Mouse (Mus musculus): ENCODE data around the gene Zhx3. TPM values are rescaled to one million over a fixed set of nuclear protein-coding genes. Genes with fewer than 3 reads are reported as not detected.

Gene Zhx3
- polyA plus RNA-seq, 1 experiment from 2014 or later, result 19.9 TPM

- ATAC-seq, result no peak
- no peaks in the 10 kb centered on the region; the same call in 1 of the 2 replicates for H3K4me1 ChIP-seq (ENCODE audit: control insufficient read depth, insufficient read depth, low read depth, low read length)
- H3K4me2 ChIP-seq (ENCODE audit: low read length), result no peak overlapping the region
- no peaks in the 10 kb centered on the region for H3K27me3 ChIP-seq (replicated peaks; ENCODE audit: control insufficient read depth, insufficient read depth, low read length)
- no peaks in the 10 kb centered on the region for H3K9me3 ChIP-seq (ENCODE audit: control insufficient read depth, low read length)
- H3K27ac ChIP-seq (ENCODE audit: low read depth, low read length), result no peak overlapping the region; the same call in 1 of the 2 replicates
- H3K9ac ChIP-seq (ENCODE audit: low read depth, low read length), result no peak overlapping the region
- WGBS, result 91% methylated on average over 2 of the region's 2 CpGs
- peaks cover 37% of the 10 kb centered on the region for H3K36me3 ChIP-seq (ENCODE audit: control insufficient read depth, insufficient read depth, low read length)
- H3K4me3 ChIP-seq (ENCODE audit: low read length), result no peak overlapping the region
These were observed 108.4 kb downstream of the Zhx3 start for GRCm38 (mm10) chr2:160764386-160764785.

DNA sequence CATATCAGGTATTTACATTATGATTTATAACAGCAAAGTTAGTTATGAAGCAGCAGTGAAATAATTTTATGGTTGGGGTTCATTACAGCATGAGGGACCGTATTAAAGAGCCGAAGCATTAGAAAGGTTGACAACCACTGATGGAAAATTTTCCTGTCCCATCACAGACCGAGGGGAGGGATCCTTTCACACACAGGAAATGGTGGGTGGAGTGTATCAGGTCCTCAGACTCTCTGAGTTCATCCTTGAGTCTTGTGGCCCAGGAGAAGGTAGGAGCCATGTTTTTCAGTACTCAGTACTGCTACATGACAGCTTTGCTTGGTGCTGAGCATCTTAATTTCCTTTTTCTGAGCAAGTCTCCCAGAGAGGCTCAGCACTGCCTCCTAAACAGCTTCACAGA lies 109.0 kb downstream of the Zhx3 start:
- Histone ChIP-seq H3K9ac (ENCODE audit: low read depth, low read length) (no peak overlapping the region), H3K27me3 (replicated peaks; ENCODE audit: control insufficient read depth, insufficient read depth, low read length) (no peaks in the 10 kb centered on the region), H3K36me3 (ENCODE audit: control insufficient read depth, insufficient read depth, low read length) (peaks cover 43% of the 10 kb centered on the region), H3K4me2 (ENCODE audit: low read length) (no peak overlapping the region), H3K9me3 (ENCODE audit: control insufficient read depth, low read length) (no peaks in the 10 kb centered on the region), H3K4me1 (ENCODE audit: control insufficient read depth, insufficient read depth, low read depth, low read length) (no peaks in the 10 kb centered on the region; the same call in 1 of the 2 replicates), H3K4me3 (ENCODE audit: low read length) (no peak overlapping the region), H3K27ac (ENCODE audit: low read depth, low read length) (no peak overlapping the region)
- WGBS, result 94% methylated on average over 3 of the region's 3 CpGs
- ATAC-seq, result no peak

GRCm38 (mm10) chr2:160760433-160761184 lies 112.2 kb downstream of the Zhx3 start:
- Histone ChIP-seq H3K27ac (ENCODE audit: low read depth, low read length) (no peak overlapping the region), H3K9ac (ENCODE audit: low read depth, low read length) (no peak overlapping the region), H3K4me2 (ENCODE audit: low read length) (no peak overlapping the region), H3K36me3 (ENCODE audit: control insufficient read depth, insufficient read depth, low read length) (peaks cover 66% of the 10 kb centered on the region), H3K27me3 (replicated peaks; ENCODE audit: control insufficient read depth, insufficient read depth, low read length) (no peaks in the 10 kb centered on the region), H3K9me3 (ENCODE audit: control insufficient read depth, low read length) (no peaks in the 10 kb centered on the region), H3K4me3 (ENCODE audit: low read length) (no peak overlapping the region), H3K4me1 (ENCODE audit: control insufficient read depth, insufficient read depth, low read depth, low read length) (no peaks in the 10 kb centered on the region; the same call in 1 of the 2 replicates)
- ATAC-seq, result no peak
- 83% methylated on average over 9 of the region's 9 CpGs for WGBS

DNA sequence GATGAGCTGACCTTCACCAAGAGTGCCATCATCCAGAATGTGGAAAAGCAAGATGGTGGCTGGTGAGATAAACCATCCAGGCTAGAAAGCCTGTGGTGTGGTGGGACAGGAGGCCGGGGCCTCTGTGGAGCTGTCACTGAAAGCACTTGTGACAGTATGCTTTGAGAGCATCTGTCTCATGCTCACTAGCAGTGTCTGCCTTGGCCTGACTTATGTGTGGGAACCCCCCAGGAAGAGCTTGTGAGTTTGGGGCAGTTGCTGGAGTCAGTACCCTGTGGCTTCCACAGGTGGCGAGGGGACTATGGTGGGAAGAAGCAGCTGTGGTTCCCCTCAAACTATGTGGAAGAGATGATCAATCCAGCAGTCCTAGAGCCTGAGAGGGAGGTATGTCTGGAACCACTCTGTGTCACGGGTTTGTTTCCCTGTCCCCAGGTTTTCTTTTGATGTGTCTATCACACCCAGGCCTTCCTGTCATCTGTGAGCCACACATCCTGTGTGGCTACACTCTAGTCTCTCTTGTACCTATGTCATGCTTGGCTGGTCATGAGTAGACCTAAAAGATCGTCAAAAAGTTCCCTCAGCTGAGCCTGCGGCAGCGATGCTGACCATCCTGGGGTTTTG lies 116.1 kb downstream of the Zhx3 start:
- Histone ChIP-seq H3K9ac (ENCODE audit: low read depth, low read length) (no peak overlapping the region), H3K27me3 (replicated peaks; ENCODE audit: control insufficient read depth, insufficient read depth, low read length) (no peaks in the 10 kb centered on the region), H3K4me1 (ENCODE audit: control insufficient read depth, insufficient read depth, low read depth, low read length) (no peaks in the 10 kb centered on the region), H3K27ac (ENCODE audit: low read depth, low read length) (no peak overlapping the region; the same call in 1 of the 2 replicates), H3K9me3 (ENCODE audit: control insufficient read depth, low read length) (no peaks in the 10 kb centered on the region), H3K36me3 (ENCODE audit: control insufficient read depth, insufficient read depth, low read length) (peaks cover 84% of the 10 kb centered on the region), H3K4me3 (ENCODE audit: low read length) (no peak overlapping the region), H3K4me2 (ENCODE audit: low read length) (no peak overlapping the region)
- WGBS, result 91% methylated on average over 6 of the region's 6 CpGs
- no peak for ATAC-seq

DNA sequence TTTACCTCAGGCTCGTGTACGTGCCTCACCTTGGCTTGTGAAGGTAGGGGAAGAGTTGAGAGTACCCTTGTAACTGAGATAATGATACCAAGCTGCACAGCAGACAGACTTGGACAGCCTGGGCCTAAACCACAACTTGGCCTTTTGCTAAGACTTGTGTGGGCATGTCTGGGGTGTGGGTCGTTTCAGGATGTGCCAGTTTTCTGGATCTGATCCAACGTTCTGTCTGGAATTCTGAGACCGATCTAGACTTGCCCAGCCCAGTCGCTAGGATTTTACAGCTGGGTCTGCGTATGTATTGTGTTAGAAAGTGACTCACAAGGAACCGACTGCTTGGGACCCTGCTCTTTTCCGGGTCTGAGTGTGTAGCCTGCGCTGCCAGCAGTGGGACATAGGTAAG lies 125.7 kb downstream of the Zhx3 start:
- H3K4me1 ChIP-seq (ENCODE audit: control insufficient read depth, insufficient read depth, low read depth, low read length), result peaks cover 3% of the 10 kb centered on the region
- no peak for ATAC-seq
- H3K27me3 ChIP-seq (replicated peaks; ENCODE audit: control insufficient read depth, insufficient read depth, low read length), result no peaks in the 10 kb centered on the region
- H3K4me3 ChIP-seq (ENCODE audit: low read length), result no peak overlapping the region
- no peak overlapping the region for H3K9ac ChIP-seq (ENCODE audit: low read depth, low read length)
- WGBS, result 88% methylated on average over 10 of the region's 10 CpGs
- H3K9me3 ChIP-seq (ENCODE audit: control insufficient read depth, low read length), result no peaks in the 10 kb centered on the region
- no peak overlapping the region for H3K27ac ChIP-seq (ENCODE audit: low read depth, low read length)
- peaks cover 26% of the 10 kb centered on the region for H3K36me3 ChIP-seq (ENCODE audit: control insufficient read depth, insufficient read depth, low read length)
- H3K4me2 ChIP-seq (ENCODE audit: low read length), result no peak overlapping the region

- H3K36me3 ChIP-seq (ENCODE audit: control insufficient read depth, insufficient read depth, low read length), result peaks cover 22% of the 10 kb centered on the region
These were observed 126.2 kb downstream of the Zhx3 start for GRCm38 (mm10) chr2:160746637-160747036.

GRCm38 (mm10) chr2:160745497-160745896 lies 127.3 kb downstream of the Zhx3 start:
- H3K4me1 ChIP-seq (ENCODE audit: control insufficient read depth, insufficient read depth, low read depth, low read length), result peaks cover 18% of the 10 kb centered on the region
- no peak overlapping the region for H3K4me2 ChIP-seq (ENCODE audit: low read length)
- H3K36me3 ChIP-seq (ENCODE audit: control insufficient read depth, insufficient read depth, low read length), result peaks cover 16% of the 10 kb centered on the region
- H3K27ac ChIP-seq (ENCODE audit: low read depth, low read length), result no peak overlapping the region
- no peak for ATAC-seq
- no peak overlapping the region for H3K9ac ChIP-seq (ENCODE audit: low read depth, low read length)
- H3K27me3 ChIP-seq (replicated peaks; ENCODE audit: control insufficient read depth, insufficient read depth, low read length), result no peaks in the 10 kb centered on the region
- no peaks in the 10 kb centered on the region for H3K9me3 ChIP-seq (ENCODE audit: control insufficient read depth, low read length)
- WGBS, result 100% methylated on average over 1 of the region's 1 CpGs
- no peak overlapping the region for H3K4me3 ChIP-seq (ENCODE audit: low read length)

More at GRCm38 (mm10) chr2:160746637-160747036, 126.2 kb downstream of the Zhx3 start:
- Histone ChIP-seq H3K9ac (ENCODE audit: low read depth, low read length) (no peak overlapping the region), H3K4me1 (ENCODE audit: control insufficient read depth, insufficient read depth, low read depth, low read length) (peaks cover 8% of the 10 kb centered on the region), H3K27ac (ENCODE audit: low read depth, low read length) (no peak overlapping the region), H3K4me3 (ENCODE audit: low read length) (no peak overlapping the region), H3K27me3 (replicated peaks; ENCODE audit: control insufficient read depth, insufficient read depth, low read length) (no peaks in the 10 kb centered on the region), H3K4me2 (ENCODE audit: low read length) (no peak overlapping the region), H3K9me3 (ENCODE audit: control insufficient read depth, low read length) (no peaks in the 10 kb centered on the region)
- no peak for ATAC-seq
- 94% methylated on average over 5 of the region's 5 CpGs for WGBS

DNA sequence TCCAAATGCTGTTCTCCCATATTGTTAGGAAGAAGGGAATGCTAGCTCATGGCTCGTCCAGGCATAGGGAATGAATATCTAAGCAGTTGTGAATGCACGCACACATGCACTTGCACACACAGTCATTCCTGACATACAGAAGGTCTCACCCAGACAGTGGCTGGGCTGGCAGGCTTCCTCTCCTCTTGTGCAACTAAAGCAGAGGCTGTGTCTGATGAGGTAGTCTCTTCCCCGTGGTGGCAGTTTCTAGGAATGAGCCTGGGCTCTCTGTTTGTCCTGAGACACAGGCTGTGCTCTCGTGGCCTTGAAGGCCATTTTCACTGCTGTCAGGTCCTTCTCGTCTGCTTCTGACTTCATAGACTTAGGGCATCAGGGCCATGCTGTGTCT lies 128.0 kb downstream of the Zhx3 start:
- no peak for ATAC-seq
- H3K4me3 ChIP-seq (ENCODE audit: low read length), result no peak overlapping the region
- H3K27me3 ChIP-seq (replicated peaks; ENCODE audit: control insufficient read depth, insufficient read depth, low read length), result no peaks in the 10 kb centered on the region
- peaks cover 15% of the 10 kb centered on the region for H3K36me3 ChIP-seq (ENCODE audit: control insufficient read depth, insufficient read depth, low read length)
- H3K4me2 ChIP-seq (ENCODE audit: low read length), result no peak overlapping the region
- no peaks in the 10 kb centered on the region for H3K9me3 ChIP-seq (ENCODE audit: control insufficient read depth, low read length)
- no peak overlapping the region for H3K9ac ChIP-seq (ENCODE audit: low read depth, low read length)
- no peak overlapping the region for H3K27ac ChIP-seq (ENCODE audit: low read depth, low read length)
- peaks cover 23% of the 10 kb centered on the region for H3K4me1 ChIP-seq (ENCODE audit: control insufficient read depth, insufficient read depth, low read depth, low read length)
- 87% methylated on average over 5 of the region's 5 CpGs for WGBS

DNA sequence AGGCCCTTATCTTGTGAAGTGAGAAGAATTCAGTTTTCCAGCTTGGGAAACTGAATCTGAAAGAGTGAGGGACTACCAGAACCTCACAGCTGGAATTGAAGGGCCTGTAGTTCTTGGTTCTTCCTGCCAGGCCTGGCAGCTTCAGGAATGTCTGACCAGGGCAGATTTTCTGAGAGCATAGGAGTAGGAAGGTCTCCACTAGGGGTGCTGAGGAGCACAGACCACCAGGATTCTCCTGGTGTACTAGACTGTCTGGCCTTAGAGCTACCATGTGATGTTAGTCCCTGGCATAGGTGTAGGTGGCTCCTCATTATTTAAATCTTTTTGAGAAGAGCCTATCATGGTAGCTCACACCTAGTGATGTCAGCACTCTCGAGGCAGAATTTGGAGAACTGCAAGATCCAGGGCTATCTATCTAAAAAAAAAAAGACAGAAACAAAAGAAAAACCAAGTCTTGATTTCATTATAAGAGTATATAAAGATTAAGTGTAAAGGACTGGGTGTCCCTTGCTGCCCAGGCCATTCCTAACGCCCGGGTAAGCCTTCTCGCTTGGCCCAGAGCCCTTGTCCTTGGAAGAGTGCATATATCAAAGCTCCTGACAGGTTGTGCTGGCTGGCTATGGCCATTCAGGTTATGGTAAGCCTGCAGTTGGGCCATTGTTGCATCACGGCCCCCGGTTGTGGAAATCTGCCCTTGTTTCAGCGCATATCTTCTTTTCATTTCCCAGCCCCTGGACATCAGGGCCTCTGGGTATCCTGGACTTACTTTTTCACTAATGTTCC lies 128.6 kb downstream of the Zhx3 start:
- H3K27me3 ChIP-seq (replicated peaks; ENCODE audit: control insufficient read depth, insufficient read depth, low read length), result no peaks in the 10 kb centered on the region

More for the DNA sequence above, 128.6 kb downstream of the Zhx3 start:
- H3K9ac ChIP-seq (ENCODE audit: low read depth, low read length), result no peak overlapping the region
- no peaks in the 10 kb centered on the region for H3K9me3 ChIP-seq (ENCODE audit: control insufficient read depth, low read length)
- H3K36me3 ChIP-seq (ENCODE audit: control insufficient read depth, insufficient read depth, low read length), result peaks cover 11% of the 10 kb centered on the region
- no peak for ATAC-seq
- H3K4me3 ChIP-seq (ENCODE audit: low read length), result no peak overlapping the region
- no peak overlapping the region for H3K27ac ChIP-seq (ENCODE audit: low read depth, low read length)
- H3K4me2 ChIP-seq (ENCODE audit: low read length), result no peak overlapping the region
- WGBS, result 82% methylated on average over 7 of the region's 7 CpGs
- peaks cover 29% of the 10 kb centered on the region for H3K4me1 ChIP-seq (ENCODE audit: control insufficient read depth, insufficient read depth, low read depth, low read length)

Data from hindbrain, embryonic 16.5 days (tissue).